9 mouse cellular contexts compared by ENCODE assay signal in genomic region chrX:162527240-162527639, GRCm38 (mm10).
A peak's percentile ranks its signal among the peaks of the same experiment; 100 is the strongest.
DNase-seq lines count a peak whose midpoint lies in the region; ATAC-seq and TF ChIP-seq lines count a peak whose summit lies in the region.
"Had no signal": no experiment of that assay in that cellular context is flagged by ENCODE, and none has a peak within 500 bp of the region (broad histone marks: within the 10 kb centered on the region; RNA-seq: fewer than 3 reads in every experiment).

No protein-coding gene starts in this region.

- WGBS in heart, postnatal 0 days = 33% methylated on average over 2 of the region's 2 CpGs
- WGBS in heart, embryonic 12.5 days = 26% methylated on average over 2 of the region's 2 CpGs
- 37% methylated on average over 2 of the region's 2 CpGs for WGBS in forebrain, embryonic 16.5 days

- H3K9ac ChIP-seq in heart, postnatal 0 days (replicated peaks; ENCODE audit: low read depth, low read length) = no peak overlapping the region
- no peak overlapping the region for H3K9ac ChIP-seq in heart, embryonic 12.5 days
- H3K9ac ChIP-seq in forebrain, embryonic 16.5 days (replicated peaks; ENCODE audit: low read depth, low read length) = no peak overlapping the region
- H3K9ac ChIP-seq: hindbrain, embryonic 15.5 days had no signal

- peak; percentile 70 for TF ChIP-seq CTCF in heart, postnatal 0 days (IDR thresholded peaks at IDR 0.05; ENCODE audit: low read depth)
- TF ChIP-seq CTCF in E14TG2a.4 (conservative IDR thresholded peaks at IDR 0.05; ENCODE audit: low read length) = peak; percentile 62

- H3K27ac ChIP-seq in heart, postnatal 0 days (ENCODE audit: low read depth) = no peak overlapping the region
- no peak overlapping the region for H3K27ac ChIP-seq in heart, embryonic 12.5 days (ENCODE audit: poor library complexity, severe bottlenecking)
- H3K27ac ChIP-seq in forebrain, embryonic 16.5 days (ENCODE audit: low read length) = no peak overlapping the region
- H3K27ac ChIP-seq: hindbrain, embryonic 15.5 days had no signal

- H3K36me3 ChIP-seq in heart, postnatal 0 days (replicated peaks; ENCODE audit: control insufficient read depth, insufficient read depth, low read length) = no peaks in the 10 kb centered on the region
- no peaks in the 10 kb centered on the region for H3K36me3 ChIP-seq in heart, embryonic 12.5 days
- H3K36me3 ChIP-seq in E14TG2a.4 (ENCODE audit: insufficient read depth, low read length) = no peaks in the 10 kb centered on the region
- H3K36me3 ChIP-seq in forebrain, embryonic 16.5 days (ENCODE audit: control insufficient read depth, insufficient read depth) = no peaks in the 10 kb centered on the region
- H3K36me3 ChIP-seq: hindbrain, embryonic 15.5 days had no signal

- H3K4me1 ChIP-seq in heart, postnatal 0 days (ENCODE audit: control insufficient read depth, insufficient read depth) = no peaks in the 10 kb centered on the region
- H3K4me1 ChIP-seq in heart, embryonic 12.5 days (replicated peaks) = no peaks in the 10 kb centered on the region
- H3K4me1 ChIP-seq in E14TG2a.4 (replicated peaks; ENCODE audit: low read depth, low read length) = no peaks in the 10 kb centered on the region
- H3K4me1 ChIP-seq in forebrain, embryonic 16.5 days (replicated peaks; ENCODE audit: control insufficient read depth, insufficient read depth, low read length) = no peaks in the 10 kb centered on the region
- H3K4me1 ChIP-seq: hindbrain, embryonic 15.5 days had no signal

- H3K4me2 ChIP-seq in heart, postnatal 0 days (ENCODE audit: low read depth, low read length) = no peak overlapping the region
- H3K4me2 ChIP-seq in heart, embryonic 12.5 days = no peak overlapping the region
- H3K4me2 ChIP-seq in forebrain, embryonic 16.5 days (ENCODE audit: low read length) = no peak overlapping the region
- H3K4me2 ChIP-seq: hindbrain, embryonic 15.5 days had no signal

- no peak; the same call in 1 of the 2 replicates for ATAC-seq in heart, postnatal 0 days (ENCODE audit: insufficient read depth, low read depth)
- ATAC-seq in heart, embryonic 12.5 days (ENCODE audit: insufficient number of reproducible peaks, low FRiP score) = no peak
- peak; percentile 67 for ATAC-seq in forebrain, embryonic 16.5 days
- ATAC-seq in megakaryocyte, adult 5-6 weeks (ENCODE audit: poor library complexity, severe bottlenecking) = peak; percentile 62

- H3K9me3 ChIP-seq in heart, postnatal 0 days (replicated peaks; ENCODE audit: control insufficient read depth, low read length) = no peaks in the 10 kb centered on the region
- H3K9me3 ChIP-seq in heart, embryonic 12.5 days (replicated peaks) = no peaks in the 10 kb centered on the region
- H3K9me3 ChIP-seq in E14TG2a.4 (ENCODE audit: low read length) = no peaks in the 10 kb centered on the region
- H3K9me3 ChIP-seq in forebrain, embryonic 16.5 days (ENCODE audit: control insufficient read depth, low read length) = no peaks in the 10 kb centered on the region
- H3K9me3 ChIP-seq: hindbrain, embryonic 15.5 days had no signal

- peak; percentile 24 for DNase-seq in heart, postnatal 0 days (ENCODE audit: low spot score)
- peak; percentile 18 for DNase-seq in c-Kit-positive CD71-negative TER-119-negative erythroid progenitor cells, embryonic 14.5 days (ENCODE audit: low read depth)
- DNase-seq in layer of hippocampus, adult 8-10 months (ENCODE audit: low spot score in 2 of 2) = peak; percentile 26 to 57
- DNase-seq in thymus, postnatal 25 days = peak; percentile 8

- TF ChIP-seq EP300 in heart, postnatal 0 days (IDR thresholded peaks at IDR 0.05; ENCODE audit: low read depth) = no peak

- H3K4me3 ChIP-seq in heart, postnatal 0 days (ENCODE audit: low read depth, low read length) = no peak overlapping the region
- no peak overlapping the region for H3K4me3 ChIP-seq in heart, embryonic 12.5 days
- H3K4me3 ChIP-seq in E14TG2a.4 (replicated peaks; ENCODE audit: low read length) = no peak overlapping the region
- no peak overlapping the region for H3K4me3 ChIP-seq in forebrain, embryonic 16.5 days (replicated peaks; ENCODE audit: low read length)
- H3K4me3 ChIP-seq: hindbrain, embryonic 15.5 days had no signal

- H3K27me3 ChIP-seq in heart, postnatal 0 days (ENCODE audit: control insufficient read depth, insufficient read depth, low read length) = no peaks in the 10 kb centered on the region
- no peaks in the 10 kb centered on the region for H3K27me3 ChIP-seq in heart, embryonic 12.5 days (replicated peaks)
- no peaks in the 10 kb centered on the region for H3K27me3 ChIP-seq in E14TG2a.4 (ENCODE audit: insufficient read depth, low read length)
- H3K27me3 ChIP-seq in forebrain, embryonic 16.5 days (replicated peaks; ENCODE audit: control insufficient read depth, insufficient read depth, low read length) = no peaks in the 10 kb centered on the region; the same call in 1 of the 2 replicates

Comparison
In these comparisons a context has a peak if more than half of its experiments do, and no peak if none do; other contexts are left out.
1. ATAC-seq: peak in forebrain, embryonic 16.5 days (single experiment) and megakaryocyte, adult 5-6 weeks (single experiment); none in heart, postnatal 0 days (single experiment) and heart, embryonic 12.5 days (single experiment).
2. Peak in every context shown above with its lines, with median percentiles within 50 percentile points of each other: DNase-seq.